Mouse (Mus musculus): ENCODE measurements around the gene Zfp46.
A peak's percentile ranks its signal among the peaks of the same experiment; 100 is the strongest.

Zfp46 gene

GRCm38 (mm10) chr4:136268912-136269311 is 15.6 kb upstream of the Zfp46 start:
- DNase-seq = no peak

GRCm38 (mm10) chr4:136270648-136271047 is 13.8 kb upstream of the Zfp46 start:
- DNase-seq = no peak

DNA sequence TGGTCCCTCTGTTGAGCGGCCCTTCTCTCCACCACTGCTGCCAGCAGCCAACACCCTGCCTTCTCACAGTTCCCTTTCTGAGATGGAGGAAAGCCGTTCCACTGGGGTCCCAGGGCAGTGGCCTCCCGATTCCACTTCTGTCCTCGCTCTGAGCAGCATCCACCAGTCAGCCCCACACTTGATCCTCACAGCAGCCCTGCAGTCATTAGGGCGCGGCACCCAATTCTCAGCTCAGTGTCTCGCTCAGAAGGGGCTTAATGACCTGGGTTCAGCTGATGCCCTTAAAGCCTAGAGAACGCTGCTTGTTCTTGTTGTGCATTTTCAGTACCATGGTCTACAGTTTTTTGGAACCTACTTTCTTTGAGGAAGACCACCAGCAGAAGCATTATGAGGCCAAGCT is 3.4 kb upstream of the Zfp46 start:
- no peak for DNase-seq

- DNase-seq = no peak
These were observed 2.9 kb upstream of the Zfp46 start for GRCm38 (mm10) chr4:136281611-136282010.

- no peak for DNase-seq
These were observed 1.6 kb upstream of the Zfp46 start for GRCm38 (mm10) chr4:136282621-136283480.

DNA sequence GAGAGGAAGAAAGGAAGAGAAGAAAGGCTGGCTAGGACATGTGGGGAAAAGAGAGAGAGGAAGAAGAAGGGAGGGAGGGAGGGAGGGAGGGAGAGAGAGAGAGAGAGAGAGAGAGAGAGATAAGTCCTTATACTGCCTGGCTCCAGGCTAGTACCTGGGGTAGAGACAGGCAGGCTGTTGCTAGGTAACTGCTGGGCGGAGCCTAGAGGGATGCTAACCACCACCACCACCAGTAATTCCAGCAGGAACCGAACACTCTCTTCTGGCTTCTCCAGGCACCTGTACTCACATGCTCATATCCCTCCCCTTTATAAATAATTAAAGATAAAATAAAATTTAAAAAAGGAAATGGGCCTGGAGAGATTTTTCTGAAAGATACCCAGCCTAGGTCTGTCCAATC is 700 bp upstream of the Zfp46 start:
- DNase-seq = peak; percentile 51 to 67

- DNase-seq = peak in 1 of 2 experiments; percentile 61
These were observed 408 bp downstream of the Zfp46 start for GRCm38 (mm10) chr4:136284891-136285290.

DNA sequence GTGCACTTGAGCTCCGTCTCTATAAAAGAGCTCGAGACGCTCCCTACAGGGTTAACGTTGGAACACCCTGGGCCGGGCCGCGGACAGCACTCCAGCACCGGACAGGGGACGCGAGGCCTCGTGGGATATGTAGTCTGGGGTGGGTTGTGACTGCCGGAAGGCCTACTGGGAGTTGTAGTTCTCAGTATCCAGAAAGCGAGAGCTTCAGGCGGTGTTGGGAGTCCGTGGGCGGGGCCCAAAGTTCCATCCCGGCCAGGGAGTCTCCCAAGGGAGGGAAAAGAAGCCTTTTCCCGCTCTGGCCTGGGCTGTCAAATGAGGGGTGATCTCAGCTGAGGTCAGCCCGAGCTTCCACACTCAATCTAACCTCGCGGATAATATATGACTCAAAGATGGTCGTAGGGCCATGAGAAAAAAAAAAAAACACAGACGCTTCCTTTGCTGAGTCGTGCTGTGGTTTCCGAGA is 896 bp downstream of the Zfp46 start:
- DNase-seq = peak; percentile 94 to 97

DNA sequence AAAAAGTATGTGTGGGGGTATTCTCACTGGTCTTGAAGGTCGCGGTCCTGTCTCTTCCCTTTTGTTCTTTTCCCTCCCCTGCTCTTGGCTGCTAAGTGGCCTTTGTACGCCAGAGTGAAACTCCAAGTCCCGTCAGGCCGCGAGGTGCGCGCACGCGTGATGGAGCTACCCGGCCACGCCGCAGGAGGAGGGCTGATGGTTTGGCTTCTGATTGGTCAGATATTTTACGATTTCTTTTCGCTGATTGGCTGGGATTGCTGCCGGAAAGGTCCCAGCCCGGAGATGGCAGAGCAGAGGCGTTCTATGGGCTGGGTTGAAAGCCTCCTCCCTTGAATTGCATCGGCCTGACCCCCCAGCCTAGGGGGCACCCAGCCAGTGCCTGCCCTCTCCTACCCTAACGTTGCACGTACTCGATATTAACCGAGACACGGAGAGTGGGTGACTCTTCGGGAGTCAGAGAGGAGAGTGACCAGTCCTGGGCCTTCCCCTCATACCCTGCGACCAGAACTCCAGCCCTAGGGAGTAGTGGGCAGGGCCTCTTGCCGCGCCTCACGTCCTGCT is 1.4 kb downstream of the Zfp46 start:
- peak; percentile 98 for DNase-seq

DNA sequence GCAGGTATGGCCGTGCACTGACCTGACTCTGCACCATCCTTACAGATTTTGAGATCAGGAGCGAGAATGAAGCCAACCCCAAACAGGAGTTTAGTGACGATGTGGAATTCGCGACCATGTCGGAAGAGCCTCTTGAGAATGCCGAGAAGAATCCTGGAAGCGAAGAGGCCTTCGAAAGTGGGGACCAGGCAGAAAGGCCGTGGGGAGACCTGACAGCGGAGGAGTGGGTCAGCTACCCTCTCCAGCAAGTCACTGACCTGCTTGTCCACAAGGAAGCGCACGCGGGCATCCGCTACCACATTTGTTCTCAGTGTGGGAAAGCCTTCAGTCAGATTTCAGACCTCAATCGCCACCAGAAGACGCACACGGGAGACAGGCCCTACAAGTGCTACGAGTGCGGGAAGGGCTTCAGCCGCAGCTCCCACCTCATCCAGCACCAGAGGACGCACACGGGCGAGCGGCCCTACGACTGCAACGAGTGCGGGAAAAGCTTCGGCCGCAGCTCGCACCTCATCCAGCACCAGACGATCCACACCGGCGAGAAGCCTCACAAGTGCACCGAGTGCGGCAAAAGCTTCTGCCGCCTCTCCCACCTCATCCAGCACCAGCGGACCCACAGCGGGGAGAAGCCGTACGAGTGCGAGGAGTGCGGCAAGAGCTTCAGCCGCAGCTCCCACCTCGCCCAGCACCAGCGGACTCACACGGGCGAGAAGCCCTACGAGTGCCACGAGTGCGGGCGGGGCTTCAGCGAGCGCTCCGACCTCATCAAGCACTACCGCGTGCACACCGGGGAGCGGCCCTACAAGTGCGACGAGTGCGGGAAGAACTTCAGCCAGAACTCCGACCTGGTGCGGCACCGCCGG is 5.7 kb downstream of the Zfp46 start:
- DNase-seq = no peak

GRCm38 (mm10) chr4:136290781-136291595 is 6.5 kb downstream of the Zfp46 start:
- DNase-seq = no peak

GRCm38 (mm10) chr4:136291692-136292091 is 7.2 kb downstream of the Zfp46 start:
- no peak for DNase-seq

GRCm38 (mm10) chr4:136295941-136296340 is 11.5 kb downstream of the Zfp46 start:
- DNase-seq = no peak

- DNase-seq = no peak
These were observed 18.0 kb downstream of the Zfp46 start for GRCm38 (mm10) chr4:136302462-136302861.

- DNase-seq = no peak
These were observed 19.7 kb downstream of the Zfp46 start for GRCm38 (mm10) chr4:136304181-136304580.

GRCm38 (mm10) chr4:136308355-136308754 is 23.9 kb downstream of the Zfp46 start:
- DNase-seq = no peak

DNA sequence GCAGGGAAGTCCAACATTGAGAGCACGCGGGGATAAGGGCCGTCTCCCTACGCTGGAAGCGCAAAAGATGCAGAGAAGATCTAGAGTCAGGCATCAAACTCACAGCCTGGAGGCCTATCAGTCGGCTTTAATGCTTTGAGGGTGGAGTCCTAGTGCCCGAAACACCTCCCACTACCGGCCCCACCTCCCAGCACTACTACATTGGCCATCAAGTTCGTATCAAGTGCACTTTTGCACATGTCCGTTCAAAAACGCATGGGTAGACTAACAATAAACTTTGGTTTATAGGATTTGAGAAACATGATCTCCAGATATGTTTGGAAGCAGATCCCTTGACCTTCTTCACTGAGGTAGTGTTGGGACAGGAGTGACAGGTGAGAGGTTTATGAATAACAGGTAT is 25.3 kb downstream of the Zfp46 start:
- peak; percentile 43 to 45 for DNase-seq

GRCm38 (mm10) chr4:136310229-136311041 is 26.0 kb downstream of the Zfp46 start, which contains the start of gene Hnrnpr:
Gene Hnrnpr, plus strand, starts transcription at chr4:136310942.
- peak; percentile 100 for DNase-seq

DNA sequence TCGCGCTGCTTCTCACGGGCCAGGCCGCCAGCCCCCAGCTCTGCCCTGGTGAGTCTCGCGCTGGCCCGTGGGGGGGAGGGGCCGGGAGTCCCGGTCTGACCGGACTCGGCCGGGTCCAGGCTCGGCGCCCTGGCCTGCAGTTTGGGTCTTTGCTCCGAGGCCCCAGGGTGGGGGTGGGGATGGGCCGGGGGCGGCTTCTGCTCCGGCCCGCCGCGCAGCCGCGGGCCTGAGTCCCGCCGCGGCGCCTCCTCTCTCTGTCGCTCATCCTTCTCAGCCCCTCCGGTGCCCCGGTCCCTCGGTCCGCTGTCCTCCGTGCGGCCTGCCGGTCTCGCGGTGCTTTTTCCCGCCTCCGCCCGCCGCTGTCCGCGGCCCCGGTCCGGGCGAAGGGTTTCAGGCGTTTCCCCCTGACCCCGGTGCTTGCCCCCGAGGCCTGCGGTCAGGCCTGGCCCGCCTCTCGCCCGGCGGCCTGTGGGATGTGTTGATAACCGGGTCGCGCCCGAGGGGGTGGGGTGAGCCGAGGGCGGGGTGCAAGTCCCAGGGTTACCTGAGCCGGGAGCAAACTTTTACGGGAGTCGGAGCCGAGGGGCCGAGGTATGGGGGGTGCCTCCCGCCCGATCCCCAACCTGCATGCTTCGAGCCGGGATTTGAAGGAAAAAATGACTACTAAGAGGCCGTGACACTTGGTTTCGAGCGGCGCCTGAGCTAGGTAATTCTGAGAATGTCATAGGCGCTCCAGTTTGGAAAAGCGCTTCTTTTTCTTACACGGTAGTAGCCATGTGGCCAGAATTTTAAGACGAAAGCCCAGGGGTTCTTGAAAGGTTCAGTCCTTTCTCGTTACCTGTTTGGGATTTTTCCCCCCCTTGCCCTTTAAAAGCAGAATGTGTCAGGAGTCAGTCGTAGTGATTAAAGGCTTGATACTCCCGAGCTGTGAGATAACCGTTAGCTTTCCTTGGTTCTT is 26.8 kb downstream of the Zfp46 start:
- peak; percentile 63 to 68 for DNase-seq

- DNase-seq = no peak
These were observed 28.1 kb downstream of the Zfp46 start for GRCm38 (mm10) chr4:136312616-136313015.
